Mouse (Mus musculus) CD4-positive, CD25-positive, alpha-beta regulatory T cell, adult 4 months (primary cell): ENCODE results near the gene Dkk2. TPM values are rescaled to one million over a fixed set of nuclear protein-coding genes. Genes with fewer than 3 reads are reported as not detected.

ENCODE experiments used
- ATAC-seq: one replicate; pipeline ENCODE4 v1.8.0; 2017
- polyA plus RNA-seq, 2 experiments: library from polyadenylated mRNA; unstranded; fragments of 100-300 nt; shearing (Covaris generic); gene quantifications; one replicate each; pipeline ENCODE4 v1.2.1; 2017

Gene Dkk2
- polyA plus RNA-seq, 2 experiments from 2014 or later, result 0.08 TPM; not detected in 1

- ATAC-seq, result no peak
Measured at GRCm38 (mm10) chr3:132125227-132125740, 40.2 kb downstream of the Dkk2 start.

GRCm38 (mm10) chr3:132129730-132130274 lies 44.7 kb downstream of the Dkk2 start:
- no peak for ATAC-seq

- no peak for ATAC-seq
Measured at GRCm38 (mm10) chr3:132130781-132131180, 45.7 kb downstream of the Dkk2 start.

- no peak for ATAC-seq
Measured at GRCm38 (mm10) chr3:132131939-132132338, 46.8 kb downstream of the Dkk2 start.

GRCm38 (mm10) chr3:132134502-132134901 lies 49.4 kb downstream of the Dkk2 start:
- no peak for ATAC-seq

GRCm38 (mm10) chr3:132137802-132138378 lies 52.8 kb downstream of the Dkk2 start:
- no peak for ATAC-seq

- no peak for ATAC-seq
Measured at GRCm38 (mm10) chr3:132141031-132141430, 55.9 kb downstream of the Dkk2 start.

GRCm38 (mm10) chr3:132149446-132150025 lies 64.4 kb downstream of the Dkk2 start:
- no peak for ATAC-seq

GRCm38 (mm10) chr3:132158817-132159216 lies 73.7 kb downstream of the Dkk2 start:
- no peak for ATAC-seq

GRCm38 (mm10) chr3:132168911-132169310 lies 83.8 kb downstream of the Dkk2 start:
- ATAC-seq, result no peak

- ATAC-seq, result no peak
Measured at GRCm38 (mm10) chr3:132186888-132187552, 101.9 kb downstream of the Dkk2 start.

- ATAC-seq, result no peak
Measured at GRCm38 (mm10) chr3:132201950-132202349, 116.9 kb downstream of the Dkk2 start.

- no peak for ATAC-seq
Measured at GRCm38 (mm10) chr3:132202665-132203064, 117.6 kb downstream of the Dkk2 start.

- ATAC-seq, result no peak
Measured at GRCm38 (mm10) chr3:132207469-132207868, 122.4 kb downstream of the Dkk2 start.

GRCm38 (mm10) chr3:132211260-132211659 lies 126.2 kb downstream of the Dkk2 start:
- ATAC-seq, result no peak

- ATAC-seq, result no peak
Measured at GRCm38 (mm10) chr3:132219977-132220487, 134.9 kb downstream of the Dkk2 start.

GRCm38 (mm10) chr3:132227622-132228021 lies 142.5 kb downstream of the Dkk2 start:
- ATAC-seq, result no peak
